Mouse (Mus musculus): Measurements from ENCODE around the gene B4galt5. TPM values are rescaled to one million over a fixed set of nuclear protein-coding genes. Genes with fewer than 3 reads are reported as not detected.
A peak's percentile ranks its signal among the peaks of the same experiment; 100 is the strongest.
"Not testable (repeated sequence)": the region's sequence is repeated elsewhere in the genome, so short reads cannot be mapped to it uniquely, and the experiment has no call there.

The B4galt5 gene
- 2.1 TPM in 1 of 2 replicates, not detected in the other for total RNA-seq (2014; fragmentation: Nextera tagmentation)
- total RNA-seq (2017) = 0.80 and 20.1 TPM in 2 replicates

DNA sequence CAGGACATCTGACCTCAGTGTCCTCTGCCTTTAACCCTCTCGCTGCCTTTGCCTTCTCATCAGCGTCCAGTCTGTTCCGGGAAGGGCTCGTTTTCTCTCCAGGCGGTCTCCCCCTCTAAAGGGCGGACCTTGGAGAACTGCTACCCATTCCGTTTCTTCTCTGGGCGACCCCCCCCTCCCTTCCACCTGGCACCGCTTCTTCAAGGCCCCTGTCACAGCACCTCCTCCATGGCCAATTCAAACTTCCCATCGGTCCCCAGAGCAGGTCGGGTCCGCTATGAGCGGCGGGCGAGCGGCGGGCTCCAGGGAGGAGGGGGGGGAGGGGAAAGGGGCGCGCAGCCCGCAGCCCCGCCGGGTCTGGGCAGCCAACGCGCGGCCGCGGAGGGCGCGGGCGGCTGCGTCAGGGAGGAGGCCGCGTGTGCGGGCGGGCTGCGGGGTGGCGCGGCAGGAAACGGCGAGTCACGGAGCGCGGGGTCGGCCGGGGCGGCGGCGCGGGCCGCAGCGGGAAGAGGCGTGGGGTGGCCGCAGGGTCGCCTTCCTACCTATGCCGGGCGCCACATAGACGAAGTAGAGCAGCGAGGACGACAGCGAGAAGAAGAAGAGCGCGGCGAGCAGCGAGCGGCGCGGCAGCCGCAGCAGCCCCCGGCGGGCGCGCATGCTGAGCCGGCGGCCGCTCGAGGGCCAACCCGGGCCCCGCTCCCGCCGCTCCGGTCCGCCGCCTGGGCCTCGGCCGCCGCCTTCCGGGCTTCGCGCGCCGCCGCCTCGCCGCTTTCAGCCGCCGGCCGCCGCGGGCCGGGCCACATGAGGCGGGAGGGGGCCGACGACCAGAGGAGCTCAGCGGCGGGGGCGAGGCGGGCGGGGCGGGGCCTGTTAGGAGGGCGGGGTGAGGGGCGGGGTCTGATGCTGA is at the start of gene B4galt5:
TSS of gene B4galt5 (minus strand) at position 808 of the 907 bp plus-strand sequence.
- ATAC-seq (replicated peaks; ENCODE audit: low FRiP score, low TSS enrichment, poor library complexity, severe bottlenecking) = no peak

DNA sequence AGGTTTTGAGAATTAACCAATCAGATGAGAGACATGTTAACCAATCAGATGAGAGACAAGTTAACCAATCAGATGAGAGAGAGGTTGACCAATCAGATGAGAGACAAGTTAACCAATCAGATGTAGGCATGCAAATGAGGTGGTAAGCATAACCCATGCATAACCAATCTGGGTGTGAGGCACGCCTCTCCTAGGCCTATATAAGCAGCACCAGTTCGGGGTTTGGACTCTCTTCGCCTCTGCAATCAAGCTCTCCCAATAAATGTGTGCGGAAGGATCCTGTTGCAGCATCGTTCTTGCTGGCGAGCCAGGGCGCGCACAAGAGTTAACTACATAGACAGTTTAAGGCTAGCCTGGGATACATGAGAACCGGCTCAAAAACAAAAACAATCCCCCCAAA is 47.4 kb upstream of the B4galt5 start:
- not testable (repeated sequence) for ATAC-seq (replicated peaks; ENCODE audit: low FRiP score, low TSS enrichment, poor library complexity, severe bottlenecking)

DNA sequence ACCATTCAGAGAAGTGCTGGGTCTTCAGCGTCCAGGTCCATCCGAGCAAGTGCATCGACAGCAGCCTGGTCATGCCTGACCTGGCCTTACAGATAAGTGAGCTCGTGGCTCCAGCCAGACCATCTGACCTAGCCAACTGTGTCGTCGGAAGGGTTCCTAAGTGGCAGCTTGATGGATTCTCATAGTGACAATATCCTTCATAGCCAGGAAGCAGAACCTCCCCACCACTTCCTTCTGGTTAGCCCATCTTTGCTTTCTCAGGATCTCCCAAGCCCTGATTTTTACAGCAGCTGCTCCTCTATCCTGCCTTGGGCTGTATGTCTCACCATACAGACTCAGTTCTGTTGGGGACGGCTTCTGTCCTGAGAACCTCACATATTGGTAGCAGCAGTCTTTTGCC is 45.4 kb upstream of the B4galt5 start:
- ATAC-seq (replicated peaks; ENCODE audit: low FRiP score, low TSS enrichment, poor library complexity, severe bottlenecking) = no peak

DNA sequence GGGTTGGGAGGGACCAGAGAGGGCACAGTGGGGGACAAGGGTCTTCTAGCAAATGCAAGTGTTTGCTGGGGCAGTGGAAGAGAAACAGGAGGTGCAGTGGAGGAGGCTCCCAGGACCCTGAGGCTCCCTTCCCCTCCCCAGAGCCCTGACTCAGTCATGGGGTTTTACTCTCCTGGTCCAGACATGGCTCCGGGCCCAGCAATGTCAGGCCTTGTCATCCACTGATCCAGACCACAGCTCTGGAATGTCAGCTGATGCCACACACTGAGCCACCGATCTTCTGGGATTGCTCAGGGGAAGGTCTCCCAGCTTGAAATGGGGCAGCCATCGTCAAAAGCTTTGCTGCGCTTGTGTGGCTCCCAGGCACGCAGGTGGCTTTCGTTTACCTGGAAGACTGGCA is 38.0 kb upstream of the B4galt5 start:
- ATAC-seq (replicated peaks; ENCODE audit: low FRiP score, low TSS enrichment, poor library complexity, severe bottlenecking) = no peak

DNA sequence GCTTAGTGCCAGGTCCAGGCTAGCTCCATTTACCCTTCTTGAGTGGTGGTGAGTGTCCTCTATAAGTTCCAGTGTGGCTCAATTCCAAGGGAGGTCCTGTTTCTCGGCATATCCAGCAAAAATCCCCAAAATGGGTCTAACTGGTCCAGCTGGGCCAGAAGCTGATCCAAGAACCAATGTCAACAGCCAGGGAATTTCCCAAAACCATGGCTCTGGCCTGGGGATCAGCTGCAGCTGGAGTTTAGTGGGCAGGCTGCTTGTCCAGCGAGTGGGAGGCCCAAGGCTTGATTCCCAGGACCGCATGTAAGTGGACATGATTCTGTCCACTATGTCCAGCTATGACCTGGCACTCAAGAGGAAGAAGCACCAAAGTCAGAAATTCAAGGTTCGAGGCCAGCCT is 37.5 kb upstream of the B4galt5 start:
- ATAC-seq (replicated peaks; ENCODE audit: low FRiP score, low TSS enrichment, poor library complexity, severe bottlenecking) = no peak

DNA sequence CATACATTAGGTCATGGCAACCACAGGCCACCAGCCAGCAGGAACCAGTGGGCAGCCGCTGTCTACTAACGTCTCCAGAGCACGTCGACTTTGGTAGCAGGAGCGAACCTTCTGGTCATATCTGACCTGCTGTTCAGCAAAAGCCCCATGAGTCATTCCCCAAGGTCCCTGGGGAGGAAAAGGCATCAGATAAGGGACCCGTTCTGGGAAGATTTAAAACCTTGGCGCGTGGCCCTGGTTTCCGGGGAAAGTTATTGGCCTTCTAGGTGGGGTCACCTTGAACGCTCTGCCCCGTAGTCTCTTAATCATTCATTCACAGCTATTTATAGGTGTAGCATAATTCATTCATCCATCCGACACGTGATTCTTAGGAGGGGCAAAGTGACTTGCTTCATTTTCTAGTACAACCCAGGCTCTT is 34.7 kb upstream of the B4galt5 start:
- no peak for ATAC-seq (replicated peaks; ENCODE audit: low FRiP score, low TSS enrichment, poor library complexity, severe bottlenecking)

DNA sequence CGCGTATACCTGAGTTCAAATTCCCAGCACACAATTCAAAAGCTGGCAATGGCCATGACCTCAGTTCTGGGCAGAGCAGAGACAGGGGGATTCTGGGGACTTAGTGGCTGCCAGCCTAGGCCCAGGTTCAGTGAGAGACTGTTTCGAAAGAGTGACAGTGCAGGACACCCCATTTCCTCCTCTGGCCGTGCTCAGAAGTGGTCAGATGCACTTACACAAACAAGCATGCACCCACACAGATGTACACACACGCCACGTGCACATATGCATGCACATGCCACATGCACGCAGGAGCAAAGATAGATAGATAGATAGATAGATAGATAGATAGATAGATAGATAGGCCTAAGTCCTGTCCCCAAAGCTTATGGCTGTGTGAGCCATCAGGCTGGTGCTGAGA is 33.4 kb upstream of the B4galt5 start:
- no peak for ATAC-seq (replicated peaks; ENCODE audit: low FRiP score, low TSS enrichment, poor library complexity, severe bottlenecking)

DNA sequence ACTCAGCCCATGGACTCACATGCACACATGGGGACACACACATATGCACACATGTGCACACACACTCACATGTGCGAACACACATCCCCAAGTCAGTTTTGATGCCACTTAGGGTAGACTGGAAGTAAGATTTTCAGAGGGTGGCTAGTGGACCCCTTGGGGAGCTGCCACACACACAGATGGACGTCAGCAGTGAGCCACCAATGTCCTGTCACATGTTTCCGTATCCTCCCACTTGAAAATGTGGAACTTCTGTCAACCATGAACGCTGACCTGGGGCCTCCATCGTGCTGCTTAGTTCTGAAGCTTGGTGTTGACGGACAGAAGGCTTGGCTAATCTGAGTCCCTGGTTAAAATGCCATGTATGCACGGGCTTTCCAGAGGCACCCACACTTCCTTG is 32.6 kb upstream of the B4galt5 start:
- no peak for ATAC-seq (replicated peaks; ENCODE audit: low FRiP score, low TSS enrichment, poor library complexity, severe bottlenecking)

DNA sequence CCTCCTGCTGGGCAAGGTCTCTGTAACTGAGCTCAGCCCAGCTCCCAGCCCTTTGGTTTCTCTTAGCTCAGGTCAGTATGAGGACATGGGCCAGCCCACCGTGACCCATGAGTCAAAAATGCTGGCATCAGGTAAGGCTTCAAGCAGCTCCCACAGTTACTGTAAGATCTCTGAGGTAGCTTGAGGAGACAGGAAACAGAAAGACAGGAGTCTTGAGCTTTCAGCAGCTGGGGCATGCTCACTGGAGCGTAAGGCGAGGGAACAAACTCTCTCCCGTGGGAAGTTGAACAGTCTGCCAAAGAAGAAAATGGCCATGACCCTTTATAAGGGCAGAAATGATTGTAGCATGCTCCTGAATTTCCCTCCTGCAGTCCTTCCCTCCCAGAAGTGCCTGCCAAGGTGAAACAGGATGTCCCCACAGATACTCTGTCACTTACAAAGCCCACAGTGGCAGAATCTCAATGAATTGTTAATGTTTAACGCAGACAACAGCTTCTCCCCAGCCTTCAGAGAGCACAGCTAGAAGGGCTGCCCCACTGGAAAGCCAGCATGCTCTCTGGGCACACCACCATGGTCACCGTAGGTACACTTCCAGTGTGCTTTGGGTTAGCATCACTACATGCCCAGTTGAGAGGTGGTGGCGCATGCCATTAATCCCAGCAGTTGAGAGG is 31.8 kb upstream of the B4galt5 start:
- no peak for ATAC-seq (replicated peaks; ENCODE audit: low FRiP score, low TSS enrichment, poor library complexity, severe bottlenecking)

DNA sequence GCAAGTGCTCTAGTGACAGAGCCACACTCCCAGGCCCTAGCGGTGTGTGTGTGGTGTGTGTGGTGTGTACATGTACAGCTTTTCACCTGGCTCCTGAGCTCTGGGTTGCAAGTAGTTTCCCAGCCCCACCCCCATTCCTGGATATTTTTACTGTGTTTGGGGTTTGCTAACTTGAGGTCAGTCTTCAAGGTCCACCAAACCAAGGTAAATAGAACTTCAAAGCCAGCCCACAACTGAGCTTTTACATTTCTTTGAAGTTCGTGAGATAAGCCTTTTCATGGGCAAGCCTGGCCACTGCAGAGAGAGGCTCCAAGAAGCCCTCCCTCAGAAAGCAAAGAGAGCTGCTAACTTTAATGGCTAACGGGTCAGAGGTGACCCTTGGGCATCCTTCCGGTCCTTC is 30.0 kb upstream of the B4galt5 start:
- no peak for ATAC-seq (replicated peaks; ENCODE audit: low FRiP score, low TSS enrichment, poor library complexity, severe bottlenecking)

DNA sequence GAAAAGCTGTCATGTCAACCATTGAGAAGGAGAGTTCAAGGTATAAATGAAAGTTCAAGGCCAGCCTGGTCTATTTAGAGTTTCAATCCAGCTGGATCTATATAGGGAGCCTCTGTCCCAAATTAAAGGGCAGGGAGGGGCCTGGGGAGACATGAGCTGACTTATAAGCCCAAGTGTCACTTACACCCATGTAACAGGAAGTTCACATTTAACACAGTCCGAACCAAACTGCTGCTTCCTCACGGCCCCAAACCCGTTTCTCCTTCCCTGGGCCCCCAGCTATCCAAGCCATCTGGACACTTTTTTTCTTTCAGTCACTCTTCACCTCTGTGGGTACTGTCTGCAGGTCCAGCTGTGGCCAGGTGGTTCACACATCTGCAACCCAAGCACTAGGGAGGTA is 28.7 kb upstream of the B4galt5 start:
- no peak for ATAC-seq (replicated peaks; ENCODE audit: low FRiP score, low TSS enrichment, poor library complexity, severe bottlenecking)

DNA sequence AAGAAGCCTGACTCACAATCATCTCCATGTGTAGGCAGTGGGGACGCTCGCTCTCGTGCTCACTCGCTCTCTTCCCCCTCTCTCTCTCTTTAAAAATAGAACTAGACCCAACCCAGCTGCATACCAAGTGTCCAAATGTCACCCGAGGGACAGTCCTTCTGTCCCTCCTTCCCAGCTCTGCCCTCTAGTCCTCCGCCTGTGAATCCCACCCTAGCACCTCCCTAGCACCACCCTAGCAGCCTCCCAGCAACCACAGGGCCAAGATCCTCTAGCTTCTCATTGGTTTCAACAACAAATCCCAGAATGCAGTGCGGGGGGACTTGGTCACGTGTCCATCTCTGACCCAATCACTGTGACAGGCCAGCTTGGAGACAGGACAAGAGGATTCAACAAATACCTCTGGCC is 27.2 kb upstream of the B4galt5 start:
- ATAC-seq (replicated peaks; ENCODE audit: low FRiP score, low TSS enrichment, poor library complexity, severe bottlenecking) = no peak

DNA sequence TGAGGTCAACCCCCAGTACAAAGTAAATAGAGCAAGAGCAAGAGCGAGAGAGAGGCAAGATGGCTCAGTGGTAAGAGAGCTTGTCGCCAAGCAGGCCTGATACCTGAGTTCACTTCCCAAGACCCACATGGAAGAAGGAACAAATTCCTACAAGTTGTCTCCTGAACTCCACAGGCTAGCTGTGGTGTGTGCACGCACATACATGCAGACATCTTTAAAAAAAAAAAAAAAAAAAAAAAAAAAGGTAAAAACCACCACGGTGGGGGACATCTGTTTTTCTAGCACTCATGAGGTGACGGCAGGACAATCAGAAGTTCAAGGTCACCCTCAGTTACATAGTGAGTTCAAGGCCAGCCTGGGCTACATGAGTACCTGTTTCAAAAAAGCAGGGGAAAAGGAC is 26.7 kb upstream of the B4galt5 start:
- no peak for ATAC-seq (replicated peaks; ENCODE audit: low FRiP score, low TSS enrichment, poor library complexity, severe bottlenecking)

DNA sequence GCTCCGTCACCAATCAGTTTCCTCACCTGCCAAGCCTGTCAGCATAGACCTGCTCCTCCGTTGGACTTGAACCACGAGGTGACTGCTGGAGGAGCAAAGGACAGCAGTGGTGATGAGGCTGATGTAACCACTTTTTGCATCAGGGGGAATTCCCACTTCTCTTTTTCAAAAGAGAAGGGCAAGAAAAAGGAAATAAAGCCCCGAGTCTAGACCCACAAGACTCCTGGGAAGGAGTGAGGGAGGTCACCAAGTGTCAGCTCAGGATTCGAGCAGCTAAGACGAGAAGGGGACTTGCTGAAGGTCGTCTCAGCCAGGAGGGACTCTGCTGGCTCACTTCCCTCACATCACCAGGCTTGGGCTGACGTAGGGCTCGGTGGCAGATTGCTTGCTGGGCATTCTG is 26.2 kb upstream of the B4galt5 start:
- ATAC-seq (replicated peaks; ENCODE audit: low FRiP score, low TSS enrichment, poor library complexity, severe bottlenecking) = no peak

DNA sequence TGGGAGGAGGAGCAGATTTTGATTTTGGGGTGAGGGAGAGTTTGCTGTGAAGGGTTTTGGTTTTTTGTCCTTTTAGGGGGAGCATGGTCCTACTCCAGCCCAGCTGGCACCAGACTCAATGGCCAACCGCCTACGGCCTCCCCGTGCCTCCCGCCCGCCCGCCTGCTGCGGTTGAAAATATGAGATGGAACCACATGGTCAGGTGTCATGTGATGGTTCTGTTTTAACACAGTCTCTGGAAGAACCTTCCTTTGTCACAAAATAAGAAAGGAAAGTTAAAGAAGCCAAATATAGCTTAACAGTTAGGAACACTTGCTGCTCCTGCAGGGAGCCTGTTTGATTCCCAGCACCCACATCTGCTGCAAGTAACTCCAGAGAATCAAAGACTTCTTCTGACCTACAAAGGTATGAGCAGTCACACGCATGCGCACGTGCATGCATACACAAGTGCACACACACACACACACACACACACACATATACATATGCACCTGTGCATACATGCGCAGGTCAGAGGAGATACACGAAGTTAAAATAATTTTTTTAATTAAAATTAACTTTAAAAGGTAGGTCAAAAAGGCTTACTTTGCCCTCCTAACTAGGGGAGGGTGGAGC is 25.3 kb upstream of the B4galt5 start:
- no peak for ATAC-seq (replicated peaks; ENCODE audit: low FRiP score, low TSS enrichment, poor library complexity, severe bottlenecking)

DNA sequence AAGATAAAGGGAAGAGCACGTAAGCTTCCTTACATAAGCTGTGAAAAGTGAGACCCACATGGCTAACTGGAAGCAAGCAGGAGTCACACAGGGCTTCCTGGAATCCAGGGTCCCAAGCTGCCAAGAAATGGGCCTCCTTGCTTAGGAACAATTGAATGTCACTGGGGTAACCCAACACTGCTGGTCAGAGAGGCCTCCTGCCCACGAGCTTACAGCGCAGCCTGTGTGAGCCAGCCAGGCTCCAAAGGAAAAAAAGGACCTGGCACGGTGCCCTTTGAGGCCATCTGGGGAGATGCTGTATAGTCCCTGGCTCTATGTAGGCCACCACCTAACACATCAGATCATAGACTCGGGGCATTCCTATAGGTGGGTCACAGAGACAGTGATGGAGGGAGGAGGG is 24.3 kb upstream of the B4galt5 start:
- ATAC-seq (replicated peaks; ENCODE audit: low FRiP score, low TSS enrichment, poor library complexity, severe bottlenecking) = no peak

DNA sequence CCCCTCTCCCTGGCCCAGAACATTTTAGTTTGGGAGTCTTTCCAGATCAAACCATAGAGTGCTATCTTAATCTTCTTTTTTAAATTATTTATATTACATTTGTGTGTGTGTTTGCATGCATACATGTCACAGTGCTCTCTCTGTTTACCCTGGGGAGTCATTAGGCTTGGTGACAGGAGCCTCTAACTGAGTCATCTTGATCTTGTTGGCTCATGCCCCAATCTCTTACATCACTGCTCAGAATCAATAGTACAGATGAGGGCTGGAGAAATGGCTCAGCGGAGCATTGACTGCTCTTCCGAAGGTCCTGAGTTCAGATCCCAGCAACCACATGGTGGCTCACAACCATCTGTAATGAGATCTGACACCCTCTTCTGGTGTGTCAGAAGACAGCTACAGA is 22.5 kb upstream of the B4galt5 start:
- ATAC-seq (replicated peaks; ENCODE audit: low FRiP score, low TSS enrichment, poor library complexity, severe bottlenecking) = no peak

DNA sequence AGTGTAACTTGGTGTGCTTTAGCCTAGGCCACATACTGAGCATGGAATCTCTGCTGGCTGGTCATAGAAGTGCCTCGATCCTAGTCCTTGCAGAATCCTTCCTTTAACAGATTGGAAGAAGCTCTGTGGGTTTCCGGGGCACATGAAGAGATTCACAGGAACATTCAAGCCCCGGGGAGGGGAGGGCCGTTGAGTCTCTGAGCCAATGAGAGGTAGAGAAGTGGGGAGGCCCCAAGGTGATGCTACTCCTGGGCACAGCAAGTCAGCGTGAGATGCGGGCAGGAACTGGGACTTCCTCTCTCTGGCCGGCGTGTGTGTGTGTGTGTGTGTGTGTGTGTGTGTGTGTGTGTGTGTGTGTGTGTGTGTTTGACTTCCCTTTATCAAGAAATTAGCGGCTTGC is 19.3 kb upstream of the B4galt5 start:
- ATAC-seq (replicated peaks; ENCODE audit: low FRiP score, low TSS enrichment, poor library complexity, severe bottlenecking) = peak; percentile 51; the same call in 1 of the 2 replicates

DNA sequence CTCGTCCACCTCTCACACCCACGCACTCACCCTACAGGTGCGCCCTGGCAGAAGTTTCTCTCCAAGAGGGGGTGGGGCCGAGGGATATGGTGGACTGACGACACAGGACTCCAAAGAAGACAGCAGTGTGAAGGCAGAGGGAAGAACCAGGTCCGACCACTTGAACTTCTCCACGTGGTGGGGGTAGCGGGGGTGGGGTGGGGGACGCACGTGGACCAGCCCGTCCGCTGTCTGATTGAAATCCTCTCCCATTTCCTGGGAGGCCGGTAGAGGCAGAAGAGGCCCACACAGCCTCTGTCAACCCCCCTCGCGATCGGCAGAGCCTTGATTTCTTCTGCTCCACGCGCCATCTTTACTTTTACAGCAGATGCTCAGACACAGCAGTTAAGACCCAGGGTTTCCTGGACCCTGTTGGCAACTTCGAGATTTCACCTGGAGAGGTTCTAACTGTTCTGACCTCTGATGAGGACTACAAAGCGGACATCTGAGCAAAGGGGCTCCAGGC is 18.8 kb upstream of the B4galt5 start:
- ATAC-seq (replicated peaks; ENCODE audit: low FRiP score, low TSS enrichment, poor library complexity, severe bottlenecking) = no peak

DNA sequence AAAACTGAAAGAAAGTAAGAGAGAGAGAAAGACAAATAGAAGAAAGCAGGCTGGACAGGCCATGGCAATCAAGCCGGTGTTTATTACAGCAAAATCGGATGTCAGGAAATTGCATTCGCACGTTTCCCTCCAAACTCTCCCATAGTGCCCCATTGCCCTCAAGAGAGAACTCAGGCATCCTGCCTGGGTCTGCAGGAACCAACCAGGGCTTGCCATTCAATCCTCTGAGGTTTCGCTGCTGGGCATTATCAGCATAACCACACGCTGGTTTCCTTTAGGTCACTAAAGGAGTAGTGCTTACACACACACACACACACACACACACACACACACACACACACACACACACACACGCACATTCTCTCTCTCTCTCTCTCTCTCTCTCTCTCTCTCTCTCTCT is 18.3 kb upstream of the B4galt5 start:
- ATAC-seq (replicated peaks; ENCODE audit: low FRiP score, low TSS enrichment, poor library complexity, severe bottlenecking) = peak; percentile 62; the same call in 1 of the 2 replicates
